Mouse (Mus musculus) liver, embryonic 14.5 days (tissue): ENCODE results near the gene Acer3.

Experiments
- CTCF ChIP-seq: IDR thresholded peaks from 2 replicates; pipeline ENCODE4 v1.5.1; 2016; ENCODE audit warnings: antibody characterized with exemption, low read depth, control low read depth
- EP300 ChIP-seq: IDR thresholded peaks from 2 replicates; pipeline ENCODE4 v1.6.1; 2016; ENCODE audit warnings: antibody characterized with exemption, low read depth

DNA sequence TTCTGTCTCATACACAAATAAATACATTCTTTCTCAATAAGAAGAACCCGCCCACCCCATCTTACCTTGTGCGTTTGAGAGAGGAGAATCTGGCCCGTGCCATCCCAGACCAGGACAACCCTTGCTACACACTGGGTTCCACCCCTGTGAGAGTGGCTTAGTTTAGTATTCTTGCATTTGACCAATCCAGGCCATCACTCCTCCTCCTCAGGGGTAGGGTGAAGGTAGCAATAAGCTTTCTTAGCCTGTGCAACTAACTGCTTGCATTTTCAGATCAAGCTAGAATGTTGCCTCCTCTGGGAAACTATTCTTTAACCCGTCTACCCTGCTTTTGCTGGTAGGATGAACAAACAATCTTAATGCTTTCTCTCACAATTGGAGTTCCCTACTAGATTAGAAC is 121.6 kb downstream of the Acer3 start, which contains the start of gene B3gnt6:
- TF ChIP-seq EP300: no peak
- TF ChIP-seq CTCF: no peak
